In genomic region chr6:30538800-30539199, GRCm38 (mm10) we compare ENCODE assay signal across 20 mouse cellular contexts. TPM values are rescaled to one million over a fixed set of nuclear protein-coding genes. Genes with fewer than 3 reads are reported as not detected.
DNase-seq lines count a peak whose midpoint lies in the region; ATAC-seq and TF ChIP-seq lines count a peak whose summit lies in the region.
"Had no signal": no experiment of that assay in that cellular context is flagged by ENCODE, and none has a peak within 500 bp of the region (broad histone marks: within the 10 kb centered on the region; RNA-seq: fewer than 3 reads in every experiment).

No protein-coding gene starts in this region.

- intact Hi-C loops in left cerebral cortex, postnatal 14 days (cut with DNase I) = no loop called here

- H3K9me3 ChIP-seq in kidney, embryonic 14.5 days (ENCODE audit: control insufficient read depth, low read length) = no peaks in the 10 kb centered on the region
- no peaks in the 10 kb centered on the region for H3K9me3 ChIP-seq in neural tube, embryonic 11.5 days (ENCODE audit: control insufficient read depth, low read length)
- H3K9me3 ChIP-seq in limb, embryonic 10.5 days (replicated peaks) = no peaks in the 10 kb centered on the region
- H3K9me3 ChIP-seq in stomach, postnatal 0 days (ENCODE audit: control insufficient read depth, low read length) = no peaks in the 10 kb centered on the region
- H3K9me3 ChIP-seq: hindbrain, embryonic 15.5 days had no signal

- no peak overlapping the region for H3K9ac ChIP-seq in kidney, embryonic 14.5 days (ENCODE audit: low read depth, low read length)
- H3K9ac ChIP-seq in neural tube, embryonic 11.5 days (ENCODE audit: low read length) = no peak overlapping the region
- no peak overlapping the region for H3K9ac ChIP-seq in stomach, postnatal 0 days (ENCODE audit: low read length)
- H3K9ac ChIP-seq: hindbrain, embryonic 15.5 days had no signal

- TF ChIP-seq CTCF in stomach, postnatal 0 days (IDR thresholded peaks at IDR 0.05; ENCODE audit: low read depth) = no peak

- H3K36me3 ChIP-seq in kidney, embryonic 14.5 days (ENCODE audit: control insufficient read depth, insufficient read depth, low read length) = no peaks in the 10 kb centered on the region
- H3K36me3 ChIP-seq in neural tube, embryonic 11.5 days (ENCODE audit: control insufficient read depth, insufficient read depth, low read length) = no peaks in the 10 kb centered on the region
- no peaks in the 10 kb centered on the region for H3K36me3 ChIP-seq in limb, embryonic 10.5 days
- H3K36me3 ChIP-seq in stomach, postnatal 0 days (ENCODE audit: control insufficient read depth, insufficient read depth, low read length) = no peaks in the 10 kb centered on the region
- H3K36me3 ChIP-seq: hindbrain, embryonic 15.5 days had no signal

- TF ChIP-seq EP300 in stomach, postnatal 0 days (optimal IDR thresholded peaks at IDR 0.05) = no peak

- 66% methylated on average over 5 of the region's 5 CpGs for WGBS in kidney, embryonic 14.5 days
- whole genome bisulfite sequencing in neural tube, embryonic 11.5 days = 75% methylated on average over 5 of the region's 5 CpGs
- whole genome bisulfite sequencing in limb, embryonic 10.5 days = 48% methylated on average over 5 of the region's 5 CpGs
- WGBS in stomach, postnatal 0 days = 54% methylated on average over 5 of the region's 5 CpGs

- DNase-seq in kidney, adult 18-20 months = no peak
- DNase-seq in neural tube, embryonic 11.5 days (ENCODE audit: low spot score) = no peak
- no peak for DNase-seq in neural tube, embryonic 10.5 days (ENCODE audit: extremely low spot score, low spot score)
- no peak for DNase-seq in limb, embryonic 10.5 days (ENCODE audit: low spot score)
- DNase-seq in stomach, postnatal 0 days (ENCODE audit: low spot score) = no peak
- DNase-seq in left cerebral cortex, postnatal 14 days (ENCODE audit: low spot score in 2 of 2) = no peak
- DNase-seq: adrenal gland, postnatal 10 days; cerebellum, adult 9-10 months; gastrocnemius, postnatal 25 days; kidney, postnatal 25 days; thymus, postnatal 4 days had no signal

- no peaks in the 10 kb centered on the region for H3K27me3 ChIP-seq in kidney, embryonic 14.5 days (ENCODE audit: control insufficient read depth, insufficient read depth, low read length)
- H3K27me3 ChIP-seq in neural tube, embryonic 11.5 days (ENCODE audit: control insufficient read depth, insufficient read depth, low read length) = no peaks in the 10 kb centered on the region
- H3K27me3 ChIP-seq in limb, embryonic 10.5 days (ENCODE audit: low read depth, poor library complexity, severe bottlenecking) = no peaks in the 10 kb centered on the region
- no peaks in the 10 kb centered on the region for H3K27me3 ChIP-seq in stomach, postnatal 0 days (ENCODE audit: control insufficient read depth, insufficient read depth, low read length)
- H3K27me3 ChIP-seq: hindbrain, embryonic 15.5 days had no signal

- peaks cover 28% of the 10 kb centered on the region for H3K4me1 ChIP-seq in kidney, embryonic 14.5 days (ENCODE audit: control insufficient read depth, insufficient read depth, low read length)
- peaks cover 5% of the 10 kb centered on the region; the same call in 1 of the 2 replicates for H3K4me1 ChIP-seq in neural tube, embryonic 11.5 days (ENCODE audit: control insufficient read depth, insufficient read depth, low read length)
- H3K4me1 ChIP-seq in limb, embryonic 10.5 days = peaks cover 58% of the 10 kb centered on the region
- H3K4me1 ChIP-seq in stomach, postnatal 0 days (replicated peaks; ENCODE audit: control insufficient read depth, insufficient read depth) = no peaks in the 10 kb centered on the region
- H3K4me1 ChIP-seq: hindbrain, embryonic 15.5 days had no signal

- H3K4me3 ChIP-seq in kidney, embryonic 14.5 days (ENCODE audit: low read length) = no peak overlapping the region
- H3K4me3 ChIP-seq in neural tube, embryonic 11.5 days (ENCODE audit: low read depth, low read length) = no peak overlapping the region
- no peak overlapping the region for H3K4me3 ChIP-seq in limb, embryonic 10.5 days
- H3K4me3 ChIP-seq in stomach, postnatal 0 days (ENCODE audit: low read depth, low read length) = no peak overlapping the region
- H3K4me3 ChIP-seq: hindbrain, embryonic 15.5 days had no signal

- no peak for ATAC-seq in kidney, embryonic 14.5 days (ENCODE audit: low FRiP score, low TSS enrichment)
- no peak for ATAC-seq in neural tube, embryonic 11.5 days (ENCODE audit: insufficient read depth, low FRiP score, low TSS enrichment)
- ATAC-seq in stomach, postnatal 0 days (ENCODE audit: low FRiP score, low TSS enrichment) = no peak
- no peak for ATAC-seq in megakaryocyte, adult 5-6 weeks (ENCODE audit: poor library complexity, severe bottlenecking)
- ATAC-seq: CD4-positive, CD25-positive, alpha-beta regulatory T cell, adult 4 months had no signal

- H3K27ac ChIP-seq in kidney, embryonic 14.5 days (ENCODE audit: low read depth, low read length) = peak overlapping the region; percentile 55; the same call in 1 of the 2 replicates
- H3K27ac ChIP-seq in neural tube, embryonic 11.5 days (ENCODE audit: low read depth, low read length) = 0 out of 2 replicates have a peak overlapping the region, but pooled peaks have one; percentile 14
- H3K27ac ChIP-seq in limb, embryonic 10.5 days = peak overlapping the region; percentile 89
- peak overlapping the region; percentile 40; the same call in 1 of the 2 replicates for H3K27ac ChIP-seq in stomach, postnatal 0 days (replicated peaks)
- H3K27ac ChIP-seq: hindbrain, embryonic 15.5 days had no signal

- H3K4me2 ChIP-seq in kidney, embryonic 14.5 days (replicated peaks; ENCODE audit: low read depth, low read length) = no peak overlapping the region
- no peak overlapping the region for H3K4me2 ChIP-seq in neural tube, embryonic 11.5 days (ENCODE audit: low read depth)
- H3K4me2 ChIP-seq in stomach, postnatal 0 days (replicated peaks; ENCODE audit: low read depth) = no peak overlapping the region
- H3K4me2 ChIP-seq: hindbrain, embryonic 15.5 days had no signal

RNA-seq across cellular contexts. Expression of gene Cpa2, which starts 2.6 kb away (rescaled TPM):
- 22.7 and 29.8 TPM in 2 replicates for polyA plus RNA-seq in kidney, embryonic 14.5 days (2014; fragmentation: Nextera tagmentation; extraction: Ambion mirVana)
- 11.3 and 13.1 TPM in 2 replicates for polyA plus RNA-seq in neural tube, embryonic 11.5 days (2014; fragmentation: Nextera tagmentation; extraction: Ambion mirVana)
- polyA plus RNA-seq in limb, embryonic 10.5 days (2016; fragmentation: Nextera tagmentation; extraction: Ambion mirVana) = 109 and 110 TPM in 2 replicates
- 1.7 and 2.6 TPM in 2 replicates for polyA plus RNA-seq in stomach, postnatal 0 days (2015; fragmentation: Nextera tagmentation; extraction: Ambion mirVana)
- total RNA-seq in left cerebral cortex, postnatal 14 days (2021) = 1 to 10 TPM; 2.1 to 3.3 TPM
- total RNA-seq in megakaryocyte, adult 5-6 weeks (2015) = 0.27 TPM in 1 of 2 replicates, not detected in the other
- total RNA-seq in megakaryocyte, adult 5-6 weeks (2017) = not detected in 2 replicates
- total RNA-seq: gastrocnemius, postnatal 25 days; megakaryocyte progenitor cell, adult 5-6 weeks; neutrophil, adult 5-6 weeks had no signal

RNA-seq across cellular contexts. Expression of gene Ssmem1, which starts 29.2 kb away (rescaled TPM):
- 0.51 TPM in 1 of 2 replicates, not detected in the other for polyA plus RNA-seq in kidney, embryonic 14.5 days (2014; fragmentation: Nextera tagmentation; extraction: Ambion mirVana)
- polyA plus RNA-seq in neural tube, embryonic 11.5 days (2014; fragmentation: Nextera tagmentation; extraction: Ambion mirVana) = 0.40 and 1.1 TPM in 2 replicates
- 0.38 and 0.59 TPM in 2 replicates for polyA plus RNA-seq in limb, embryonic 10.5 days (2016; fragmentation: Nextera tagmentation; extraction: Ambion mirVana)
- not detected in 2 replicates for polyA plus RNA-seq in stomach, postnatal 0 days (2015; fragmentation: Nextera tagmentation; extraction: Ambion mirVana)
- total RNA-seq in left cerebral cortex, postnatal 14 days (2021) = 1 to 10 TPM in 1 of 2 experiments, under 1 TPM in 1; 0.25 to 1.3 TPM
- 0.68 TPM in 1 of 2 replicates, not detected in the other for total RNA-seq in megakaryocyte, adult 5-6 weeks (2015)
- 0.44 and 1.1 TPM in 2 replicates for total RNA-seq in megakaryocyte, adult 5-6 weeks (2017)
- total RNA-seq: megakaryocyte progenitor cell, adult 5-6 weeks; neutrophil, adult 5-6 weeks had no signal
- polyA plus RNA-seq: CD4-positive, CD25-positive, alpha-beta regulatory T cell, adult 4 months; frontal cortex, adult 2 months had no signal

RNA-seq across cellular contexts. Expression of gene Tmem209, which starts 29.2 kb away (rescaled TPM):
- polyA plus RNA-seq in kidney, embryonic 14.5 days (2014; fragmentation: Nextera tagmentation; extraction: Ambion mirVana) = 35.2 and 56.8 TPM in 2 replicates
- 38.6 and 41.5 TPM in 2 replicates for polyA plus RNA-seq in neural tube, embryonic 11.5 days (2014; fragmentation: Nextera tagmentation; extraction: Ambion mirVana)
- 45.7 and 51.6 TPM in 2 replicates for polyA plus RNA-seq in limb, embryonic 10.5 days (2016; fragmentation: Nextera tagmentation; extraction: Ambion mirVana)
- polyA plus RNA-seq in stomach, postnatal 0 days (2015; fragmentation: Nextera tagmentation; extraction: Ambion mirVana) = 13.0 and 13.7 TPM in 2 replicates
- 10 to 100 TPM; 16.1 to 16.4 TPM for total RNA-seq in left cerebral cortex, postnatal 14 days (2021)
- 40.3 and 42.3 TPM in 2 replicates for total RNA-seq in megakaryocyte, adult 5-6 weeks (2015)
- 24.0 and 39.0 TPM in 2 replicates for total RNA-seq in megakaryocyte, adult 5-6 weeks (2017)

RNA-seq across cellular contexts. Expression of gene Cpa4, which starts 29.4 kb away (rescaled TPM):
- 0.09 and 0.12 TPM in 2 replicates for polyA plus RNA-seq in kidney, embryonic 14.5 days (2014; fragmentation: Nextera tagmentation; extraction: Ambion mirVana)
- polyA plus RNA-seq in neural tube, embryonic 11.5 days (2014; fragmentation: Nextera tagmentation; extraction: Ambion mirVana) = 2.1 and 3.6 TPM in 2 replicates
- polyA plus RNA-seq in limb, embryonic 10.5 days (2016; fragmentation: Nextera tagmentation; extraction: Ambion mirVana) = 1.1 and 1.4 TPM in 2 replicates
- polyA plus RNA-seq in stomach, postnatal 0 days (2015; fragmentation: Nextera tagmentation; extraction: Ambion mirVana) = 32.7 and 33.7 TPM in 2 replicates
- under 1 TPM; 0.15 to 0.19 TPM for total RNA-seq in left cerebral cortex, postnatal 14 days (2021)
- total RNA-seq in megakaryocyte, adult 5-6 weeks (2015) = not detected in 2 replicates
- not detected in 2 replicates for total RNA-seq in megakaryocyte, adult 5-6 weeks (2017)
- total RNA-seq: gastrocnemius, postnatal 25 days; layer of hippocampus, postnatal 14 days; megakaryocyte progenitor cell, adult 5-6 weeks; MEL; neutrophil, adult 5-6 weeks had no signal
- polyA plus RNA-seq: CD4-positive, CD25-positive, alpha-beta regulatory T cell, adult 4 months had no signal

Comparison
In these comparisons a context has a peak if more than half of its experiments do, and no peak if none do; other contexts are left out.
1. H3K27ac ChIP-seq: peak in every context shown above with its lines; median percentile 89 in limb, embryonic 10.5 days; 55 in kidney, embryonic 14.5 days; 40 in stomach, postnatal 0 days; 14 in neural tube, embryonic 11.5 days.